Mouse (Mus musculus) CH12.LX (cell line): ENCODE results near the gene Dscam. TPM values are rescaled to one million over a fixed set of nuclear protein-coding genes. Genes with fewer than 3 reads are reported as not detected.

Experiments
- DNase-seq: peaks from one replicate; pipeline ENCODE4 v3.0.0-alpha.2; 2013; ENCODE audit errors: extremely low read depth
- H3K27ac ChIP-seq: 2 replicates; pipeline ENCODE4 v1.5.1; 2012; ENCODE audit warnings: low read depth, mild to moderate bottlenecking, control low read depth, moderate library complexity; ENCODE audit not compliant: insufficient read depth
- H3K27me3 ChIP-seq: replicated peaks from 2 replicates; pipeline ENCODE3; 2012; ENCODE audit warnings: inconsistent platforms
- H3K36me3 ChIP-seq, 2 experiments: replicated peaks in 1 of 2; 2 replicates each; pipeline versions ENCODE3 to v1.6.1; 2012; ENCODE audit warnings: inconsistent platforms in 1 of 2, low read length in 1 of 2, mild to moderate bottlenecking in 1 of 2, mixed read lengths in 1 of 2, moderate library complexity in 1 of 2; ENCODE audit not compliant: control insufficient read depth in 1 of 2, insufficient read depth in 1 of 2
- H3K4me1 ChIP-seq, 2 experiments: 2 replicates each; pipeline ENCODE4 v1.6.1; 2012; ENCODE audit warnings: inconsistent platforms in 1 of 2, moderate library complexity in 1 of 2; ENCODE audit not compliant: insufficient read depth in 2 of 2, control insufficient read depth in 1 of 2
- H3K4me2 ChIP-seq: 2 replicates; pipeline ENCODE4 v1.6.1; 2012; ENCODE audit warnings: low read depth, mild to moderate bottlenecking, control low read depth; ENCODE audit not compliant: poor library complexity, insufficient read depth, severe bottlenecking
- H3K4me3 ChIP-seq, 3 experiments: fragments of 150-350 bp in 1 of 3; sonication (generic) in 1 of 3; replicated peaks in 1 of 3; 2 replicates each; pipeline versions ENCODE3 to v1.5.1; 2011 to 2012; ENCODE audit warnings: low read depth in 2 of 3, low read length in 2 of 3, mild to moderate bottlenecking in 2 of 3, moderate library complexity in 2 of 3, control low read depth in 1 of 3, improper control_type of control experiment in 1 of 3, inconsistent platforms in 1 of 3, mixed read lengths in 1 of 3; ENCODE audit not compliant: poor library complexity in 1 of 3
- H3K79me2 ChIP-seq: replicated peaks from 2 replicates; pipeline ENCODE4 v1.6.1; 2012; ENCODE audit warnings: mild to moderate bottlenecking, moderate library complexity; ENCODE audit not compliant: control insufficient read depth, poor library complexity, insufficient read depth, severe bottlenecking; ENCODE audit errors: extremely low read depth
- H3K9ac ChIP-seq: 2 replicates; pipeline ENCODE4 v1.6.1; 2012; ENCODE audit warnings: low read depth, mild to moderate bottlenecking, control low read depth, moderate library complexity; ENCODE audit not compliant: insufficient read depth
- H3K9me3 ChIP-seq: replicated peaks from 2 replicates; pipeline ENCODE3; 2012; ENCODE audit warnings: low read length, inconsistent platforms, mixed read lengths
- BHLHE40 ChIP-seq: IDR thresholded peaks from 2 replicates; pipeline ENCODE4 v1.6.1; 2011; ENCODE audit warnings: mild to moderate bottlenecking, low read depth, low read length, improper control_type of control experiment
- CHD1 ChIP-seq: IDR thresholded peaks from 2 replicates; pipeline ENCODE4 v1.6.1; 2012; ENCODE audit warnings: low read depth, low read length, improper control_type of control experiment, inconsistent platforms
- CHD2 ChIP-seq: IDR thresholded peaks from 2 replicates; pipeline ENCODE4 v1.6.1; 2011; ENCODE audit warnings: low read length, improper control_type of control experiment
- CTCF ChIP-seq, 2 experiments: IDR thresholded peaks in 1 of 2; conservative IDR thresholded peaks in 1 of 2; 2 replicates each; pipeline ENCODE4 v1.5.1; 2011 to 2012; ENCODE audit warnings: low read depth in 2 of 2, low read length in 2 of 2, improper control_type of control experiment in 1 of 2, inconsistent platforms in 1 of 2, mild to moderate bottlenecking in 1 of 2, moderate library complexity in 1 of 2
- E2F4 ChIP-seq: IDR thresholded peaks from 2 replicates; pipeline ENCODE4 v1.6.1; 2011; ENCODE audit warnings: low read depth, low read length, improper control_type of control experiment; ENCODE audit not compliant: insufficient replicate concordance
- ELF1 ChIP-seq: IDR thresholded peaks from 2 replicates; pipeline ENCODE4 v1.6.1; 2014; ENCODE audit warnings: low read depth, mild to moderate bottlenecking, inconsistent platforms, low read length, improper control_type of control experiment
- ETS1 ChIP-seq: conservative IDR thresholded peaks from 2 replicates; pipeline ENCODE4 v1.6.1; 2012; ENCODE audit warnings: low read depth, mild to moderate bottlenecking, inconsistent platforms, low read length, improper control_type of control experiment, moderate library complexity
- HCFC1 ChIP-seq: IDR thresholded peaks from 2 replicates; pipeline ENCODE4 v1.6.1; 2012; ENCODE audit warnings: low read depth, mild to moderate bottlenecking, inconsistent platforms, low read length, improper control_type of control experiment
- JUN ChIP-seq: IDR thresholded peaks from 2 replicates; pipeline ENCODE4 v1.6.1; 2011; ENCODE audit warnings: low read depth, mild to moderate bottlenecking, low read length, improper control_type of control experiment, moderate library complexity; ENCODE audit not compliant: insufficient read depth
- JUND ChIP-seq: conservative IDR thresholded peaks from 2 replicates; pipeline ENCODE4 v1.6.1; 2011; ENCODE audit warnings: low read depth, low read length, improper control_type of control experiment
- MAFK ChIP-seq: IDR thresholded peaks from 2 replicates; pipeline ENCODE4 v1.6.1; 2011; ENCODE audit warnings: low read length, improper control_type of control experiment; ENCODE audit not compliant: insufficient replicate concordance
- MAX ChIP-seq: IDR thresholded peaks from 2 replicates; pipeline ENCODE4 v1.6.1; 2011; ENCODE audit warnings: low read length, improper control_type of control experiment
- MEF2A ChIP-seq: IDR thresholded peaks from 2 replicates; pipeline ENCODE4 v1.6.1; 2014; ENCODE audit warnings: low read depth, mild to moderate bottlenecking, inconsistent platforms, low read length, improper control_type of control experiment, borderline replicate concordance
- NRF1 ChIP-seq: IDR thresholded peaks from 2 replicates; pipeline ENCODE4 v1.6.1; 2014; ENCODE audit warnings: low read depth, mild to moderate bottlenecking, inconsistent platforms, low read length, improper control_type of control experiment, moderate library complexity
- PAX5 ChIP-seq: IDR thresholded peaks from 2 replicates; pipeline ENCODE4 v1.6.1; 2012; ENCODE audit warnings: low read length, inconsistent platforms, mixed read lengths
- POLR2AphosphoS2 ChIP-seq: IDR thresholded peaks from 2 replicates; pipeline ENCODE4 v1.6.1; 2011; ENCODE audit warnings: low read depth, low read length, improper control_type of control experiment
- RAD21 ChIP-seq: IDR thresholded peaks from 2 replicates; pipeline ENCODE4 v1.6.1; 2011; ENCODE audit warnings: low read depth, mild to moderate bottlenecking, low read length, improper control_type of control experiment, moderate library complexity
- SIN3A ChIP-seq: IDR thresholded peaks from 2 replicates; pipeline ENCODE4 v1.6.1; 2012; ENCODE audit warnings: low read length, improper control_type of control experiment, inconsistent platforms
- TCF12 ChIP-seq: IDR thresholded peaks from 2 replicates; pipeline ENCODE4 v1.6.1; 2014; ENCODE audit warnings: low read depth, mild to moderate bottlenecking, inconsistent platforms, low read length, improper control_type of control experiment
- USF1 ChIP-seq: IDR thresholded peaks from 2 replicates; pipeline ENCODE4 v1.6.1; 2014; ENCODE audit warnings: low read depth, mild to moderate bottlenecking, inconsistent platforms, low read length, improper control_type of control experiment
- ZC3H11A ChIP-seq: IDR thresholded peaks from 2 replicates; pipeline ENCODE4 v1.6.1; 2012; ENCODE audit warnings: low read depth, mild to moderate bottlenecking, inconsistent platforms, low read length, improper control_type of control experiment
- ZMIZ1 ChIP-seq: IDR thresholded peaks from 2 replicates; pipeline ENCODE4 v1.6.1; 2012; ENCODE audit warnings: low read depth, mild to moderate bottlenecking, inconsistent platforms, low read length, improper control_type of control experiment
- ZNF384 ChIP-seq: IDR thresholded peaks from 2 replicates; pipeline ENCODE4 v1.6.1; 2012; ENCODE audit warnings: low read depth, low read length, improper control_type of control experiment, inconsistent platforms
- dilution Hi-C: fragments of 300-500 bp; cut with MboI; formaldehyde crosslinking; loops from 2 replicates; pipeline ENCODE4 v1.14.3; 2020; ENCODE audit warnings: low sequenced_read_pairs; ENCODE audit not compliant: extremely low pct_unique_long_range_greater_than_20kb, extremely low pct_ligation_motif_present
- in situ Hi-C: fragments of 300-500 bp; cut with MboI; formaldehyde crosslinking; loops from 3 replicates; pipeline ENCODE4 v1.14.3; 2019; ENCODE audit warnings: low sequenced_read_pairs, low pct_ligation_motif_present, low pct_unique_long_range_greater_than_20kb, mixed read lengths
- polyA plus RNA-seq: library from polyadenylated mRNA; unstranded; fragments of >175 nt; gene quantifications from 2 replicates; pipeline ENCODE4 v1.2.1, GENCODE M21; 2012; ENCODE audit warnings: low read depth; ENCODE audit not compliant: insufficient read length
- total RNA-seq, 2 experiments: library from RNA; depleted of rRNA; stranded (reverse); fragments of 300-350 nt in 1 of 2; fragments of >200 nt in 1 of 2; gene quantifications; 2 replicates each; pipeline ENCODE4 v1.2.3; 2012 to 2014

Dscam gene
- total and polyA plus RNA-seq, 3 experiments, result under 0.01 to 0.39 (median 0.12) TPM

DNA sequence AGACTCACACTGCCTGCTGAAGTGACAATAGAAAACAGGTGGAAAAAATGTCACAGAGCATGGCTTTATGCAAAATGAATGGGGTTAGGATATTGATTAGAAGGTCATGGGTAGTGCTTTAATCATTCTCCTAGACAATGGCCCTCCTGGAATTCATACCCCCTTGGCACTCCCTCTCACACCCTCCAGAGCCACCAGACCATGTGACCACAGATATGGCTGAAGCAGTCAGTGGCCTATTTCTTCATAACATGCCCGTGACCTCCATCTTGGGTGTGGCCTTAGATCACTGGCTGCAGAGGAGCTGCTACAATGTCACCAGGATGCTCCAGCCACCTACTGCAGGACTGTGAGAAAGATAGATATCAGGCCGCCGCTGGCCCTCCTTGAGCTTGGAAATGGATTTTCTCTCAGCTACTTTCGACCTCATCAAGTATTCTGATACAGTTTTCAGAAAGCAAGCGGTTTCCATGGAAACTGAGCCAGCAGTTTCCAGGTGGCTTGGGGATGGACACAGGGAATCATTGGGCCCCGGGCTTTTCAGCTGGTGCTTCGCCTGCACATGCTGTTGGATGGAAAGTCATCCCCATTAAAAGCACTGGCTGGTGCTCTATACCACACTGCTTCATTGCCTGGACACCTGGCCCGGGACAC lies 445.4 kb downstream of the Dscam start:
- dilution Hi-C loops (no loop called here), in situ Hi-C loops (no loop called here)
- Histone ChIP-seq H3K9me3 (no peaks in the 10 kb centered on the region), H3K27ac (no peak overlapping the region), H3K9ac (no peak overlapping the region), H3K4me1 (peaks cover 0 to 26% of the 10 kb centered on the region in 2 experiments; a peak in 2 of 4 replicates), H3K79me2 (no peaks in the 10 kb centered on the region), H3K27me3 (no peaks in the 10 kb centered on the region), H3K4me2 (no peak overlapping the region), H3K4me3 (no peak overlapping the region), H3K36me3 (no peaks in the 10 kb centered on the region)
- TF ChIP-seq SIN3A (no peak), CHD1 (no peak), CTCF (conservative IDR thresholded peaks at IDR 0.05 in 1 of 2, IDR thresholded peaks at IDR 0.05 in 1 of 2; ENCODE audit: low read depth in 2 of 2, low read length in 2 of 2) (no peak)
- DNase-seq, result no peak

DNA sequence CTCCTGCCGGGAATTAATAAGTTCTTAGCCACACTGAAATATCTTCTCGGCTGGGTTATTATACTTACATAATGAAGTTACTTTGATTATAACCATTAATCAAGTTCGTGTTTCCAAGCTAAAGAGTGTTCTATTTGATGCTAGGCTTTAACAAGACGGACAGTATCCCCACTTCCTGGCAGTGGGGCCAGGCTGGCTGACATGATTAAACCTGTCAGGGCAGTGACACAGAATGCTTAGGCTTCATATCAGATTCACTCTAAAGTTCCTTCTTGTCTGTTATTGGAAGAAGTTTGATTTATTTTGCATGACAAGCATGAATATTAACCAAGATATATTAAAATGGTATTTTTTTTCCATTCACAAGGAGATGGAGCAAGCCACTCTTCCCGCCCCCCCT lies 446.0 kb downstream of the Dscam start:
- dilution Hi-C loops, result no loop called here

DNA sequence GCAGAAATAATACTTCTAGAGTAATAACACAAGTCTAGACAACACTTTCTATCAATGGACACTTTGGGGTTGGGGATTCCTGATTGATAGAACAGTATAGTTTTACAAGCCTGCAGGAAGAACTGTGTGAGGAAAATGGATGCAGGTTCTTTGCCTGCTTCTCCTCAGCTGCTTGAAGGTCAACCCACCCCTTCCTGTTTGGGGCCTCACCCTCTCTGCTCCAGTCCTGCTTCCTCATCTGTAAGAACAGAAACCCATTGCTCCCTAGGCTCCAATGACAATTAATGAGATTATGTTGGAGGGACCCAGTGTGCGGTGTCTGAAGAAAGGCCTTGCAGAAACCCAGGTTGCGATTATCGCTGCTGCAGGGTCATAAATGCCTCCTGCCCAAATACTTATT lies 446.4 kb downstream of the Dscam start:
- Histone ChIP-seq H3K9ac (no peak overlapping the region), H3K79me2 (no peaks in the 10 kb centered on the region), H3K36me3 (no peaks in the 10 kb centered on the region), H3K9me3 (no peaks in the 10 kb centered on the region), H3K27me3 (no peaks in the 10 kb centered on the region), H3K4me2 (no peak overlapping the region), H3K27ac (no peak overlapping the region), H3K4me1 (peaks cover 0 to 26% of the 10 kb centered on the region in 2 experiments; a peak in 2 of 4 replicates), H3K4me3 (no peak overlapping the region)
- dilution Hi-C loops, result no loop called here
- TF ChIP-seq SIN3A, result no peak
- no peak for TF ChIP-seq JUN
- TF ChIP-seq USF1, result no peak
- in situ Hi-C loops, result loop anchor here (25.0 kb wide), 2 partner anchors 563 to 988 kb away; no protein-coding TSS in a partner anchor
- no peak for DNase-seq

More for the DNA sequence above, 446.0 kb downstream of the Dscam start:
- H3K4me3 ChIP-seq, result no peak overlapping the region
- DNase-seq, result no peak
- no peak overlapping the region for H3K9ac ChIP-seq
- H3K9me3 ChIP-seq, result no peaks in the 10 kb centered on the region
- in situ Hi-C loops, result loop anchor here (25.0 kb wide), 2 partner anchors 563 to 988 kb away; no protein-coding TSS in a partner anchor
- no peaks in the 10 kb centered on the region for H3K79me2 ChIP-seq
- H3K4me2 ChIP-seq, result no peak overlapping the region
- no peak overlapping the region for H3K27ac ChIP-seq
- H3K36me3 ChIP-seq, result no peaks in the 10 kb centered on the region
- H3K4me1 ChIP-seq, result peaks cover 0 to 26% of the 10 kb centered on the region in 2 experiments; a peak in 2 of 4 replicates
- no peaks in the 10 kb centered on the region for H3K27me3 ChIP-seq
- TF ChIP-seq ZMIZ1, result no peak
- no peak for TF ChIP-seq MAX
- TF ChIP-seq CHD2, result no peak
- no peak for TF ChIP-seq RAD21
- TF ChIP-seq POLR2AphosphoS2, result no peak
- TF ChIP-seq ELF1, result no peak
- TF ChIP-seq ZC3H11A, result no peak
- no peak for TF ChIP-seq JUND
- TF ChIP-seq BHLHE40, result no peak
- TF ChIP-seq ETS1, result no peak
- no peak for TF ChIP-seq ZNF384
- no peak for TF ChIP-seq JUN
- no peak for TF ChIP-seq PAX5
- TF ChIP-seq HCFC1, result no peak
- no peak for TF ChIP-seq MEF2A
- TF ChIP-seq CTCF (conservative IDR thresholded peaks at IDR 0.05 in 1 of 2, IDR thresholded peaks at IDR 0.05 in 1 of 2; ENCODE audit: low read depth in 2 of 2, low read length in 2 of 2), result no peak
- no peak for TF ChIP-seq NRF1
- no peak for TF ChIP-seq MAFK
- no peak for TF ChIP-seq TCF12
- no peak for TF ChIP-seq E2F4
- TF ChIP-seq, all 38 proteins: peak for 0
